Mouse (Mus musculus) limb, embryonic 10.5 days (tissue): Measurements from ENCODE around the gene Kctd15. TPM values are rescaled to one million over a fixed set of nuclear protein-coding genes. Genes with fewer than 3 reads are reported as not detected.

Experiments
- DNase-seq: peaks from one replicate; pipeline ENCODE4 v3.0.0-alpha.2; 2017; ENCODE audit warnings: low spot score
- H3K27ac ChIP-seq: fragments of 300-500 bp; sonication (generic); 2 replicates; pipeline ENCODE4 v1.5.1; 2016; ENCODE audit warnings: mild to moderate bottlenecking
- H3K27me3 ChIP-seq: fragments of 300-500 bp; sonication (generic); 2 replicates; pipeline ENCODE4 v1.6.1; 2016; ENCODE audit warnings: low read depth, mild to moderate bottlenecking; ENCODE audit not compliant: poor library complexity, severe bottlenecking
- H3K36me3 ChIP-seq: fragments of 300-500 bp; sonication (generic); 2 replicates; pipeline ENCODE4 v1.6.1; 2016; ENCODE audit warnings: mild to moderate bottlenecking, moderate library complexity
- H3K4me1 ChIP-seq: fragments of 300-500 bp; sonication (generic); 2 replicates; pipeline ENCODE4 v1.6.1; 2016
- H3K4me3 ChIP-seq: fragments of 300-500 bp; sonication (generic); 2 replicates; pipeline ENCODE4 v1.5.1; 2016; ENCODE audit warnings: mild to moderate bottlenecking, moderate library complexity
- H3K9me3 ChIP-seq: fragments of 300-500 bp; sonication (generic); replicated peaks from 2 replicates; pipeline ENCODE4 v1.6.1; 2016; ENCODE audit warnings: mild to moderate bottlenecking
- WGBS: fragments of 180-500 bp; shearing (Covaris S2); methylation state at CpG from one replicate; pipeline ENCODE4 v1.1.7; 2016; 5-methylcytosine and 5-hydroxymethylcytosine counted together
- polyA plus RNA-seq: library from polyadenylated mRNA; unstranded; fragments of >200 nt; fragmentation: Nextera tagmentation; extraction: Ambion mirVana; gene quantifications from 2 replicates; pipeline ENCODE4 v1.2.1, GENCODE M21; 2016

Gene Kctd15
- polyA plus RNA-seq, result 69.0 and 72.2 TPM in 2 replicates

GRCm38 (mm10) chr7:34656632-34657031 lies at the start of gene Kctd15:
Gene Kctd15 (minus strand): TSS chr7:34656732.
- Histone ChIP-seq H3K4me3 (peak within 1 kb of the TSS; percentile 96), H3K27me3 (no peaks in the 10 kb centered on the region), H3K4me1 (peaks cover 34% of the 10 kb centered on the region), H3K9me3 (no peaks in the 10 kb centered on the region), H3K27ac (peak within 1 kb of the TSS; percentile 100), H3K36me3 (no peaks in the 10 kb centered on the region)
- 82% methylated on average over 5 of the region's 5 CpGs for WGBS
- DNase-seq, result no peak

- no peak overlapping the region for H3K4me3 ChIP-seq
- peaks cover 8% of the 10 kb centered on the region; the same call in 1 of the 2 replicates for H3K4me1 ChIP-seq
- no peaks in the 10 kb centered on the region for H3K36me3 ChIP-seq
- no peaks in the 10 kb centered on the region for H3K27me3 ChIP-seq
- no peak overlapping the region for H3K27ac ChIP-seq
- no peaks in the 10 kb centered on the region for H3K9me3 ChIP-seq
- DNase-seq, result no peak
- WGBS, result 76% methylated on average over 4 of the region's 4 CpGs
Measured at GRCm38 (mm10) chr7:34704401-34704800, 47.9 kb upstream of the Kctd15 start.

- no peak overlapping the region for H3K4me3 ChIP-seq
- H3K36me3 ChIP-seq, result no peaks in the 10 kb centered on the region
- no peaks in the 10 kb centered on the region for H3K27me3 ChIP-seq
- no peaks in the 10 kb centered on the region for H3K9me3 ChIP-seq
- H3K27ac ChIP-seq, result no peak overlapping the region
- no peak for DNase-seq
- WGBS, result 60% methylated on average over 4 of the region's 4 CpGs
- H3K4me1 ChIP-seq, result peaks cover 8% of the 10 kb centered on the region; the same call in 1 of the 2 replicates
Measured at GRCm38 (mm10) chr7:34703437-34703836, 46.9 kb upstream of the Kctd15 start.

- peak; percentile 83 for DNase-seq
- Histone ChIP-seq H3K36me3 (no peaks in the 10 kb centered on the region), H3K27ac (no peak overlapping the region), H3K9me3 (no peaks in the 10 kb centered on the region), H3K27me3 (no peaks in the 10 kb centered on the region), H3K4me1 (peaks cover 8% of the 10 kb centered on the region; the same call in 1 of the 2 replicates), H3K4me3 (no peak overlapping the region)
- WGBS, result 20% methylated on average over 11 of the region's 11 CpGs
Measured at GRCm38 (mm10) chr7:34702718-34703351, 46.3 kb upstream of the Kctd15 start.

- no peaks in the 10 kb centered on the region for H3K36me3 ChIP-seq
- peaks cover 4% of the 10 kb centered on the region; the same call in 1 of the 2 replicates for H3K4me1 ChIP-seq
- no peak overlapping the region for H3K27ac ChIP-seq
- no peaks in the 10 kb centered on the region for H3K9me3 ChIP-seq
- 75% methylated on average over 3 of the region's 3 CpGs for WGBS
- no peak for DNase-seq
- H3K27me3 ChIP-seq, result no peaks in the 10 kb centered on the region
- H3K4me3 ChIP-seq, result no peak overlapping the region
Measured at GRCm38 (mm10) chr7:34699888-34700287, 43.4 kb upstream of the Kctd15 start.

GRCm38 (mm10) chr7:34698221-34698620 lies 41.7 kb upstream of the Kctd15 start:
- H3K4me1 ChIP-seq, result no peaks in the 10 kb centered on the region; the same call in 1 of the 2 replicates
- no peak for DNase-seq

GRCm38 (mm10) chr7:34696086-34696485 lies 39.6 kb upstream of the Kctd15 start:
- DNase-seq, result no peak
- no peaks in the 10 kb centered on the region for H3K36me3 ChIP-seq
- no peaks in the 10 kb centered on the region for H3K9me3 ChIP-seq
- H3K4me3 ChIP-seq, result no peak overlapping the region
- H3K27me3 ChIP-seq, result no peaks in the 10 kb centered on the region
- H3K4me1 ChIP-seq, result peaks cover 11% of the 10 kb centered on the region
- WGBS, result 74% methylated on average over 9 of the region's 9 CpGs
- no peak overlapping the region for H3K27ac ChIP-seq

More at GRCm38 (mm10) chr7:34698221-34698620, 41.7 kb upstream of the Kctd15 start:
- H3K4me3 ChIP-seq, result no peak overlapping the region
- H3K36me3 ChIP-seq, result no peaks in the 10 kb centered on the region
- 70% methylated on average over 9 of the region's 9 CpGs for WGBS
- no peaks in the 10 kb centered on the region for H3K27me3 ChIP-seq
- no peaks in the 10 kb centered on the region for H3K9me3 ChIP-seq
- H3K27ac ChIP-seq, result no peak overlapping the region

GRCm38 (mm10) chr7:34694898-34695297 lies 38.4 kb upstream of the Kctd15 start:
- no peaks in the 10 kb centered on the region for H3K36me3 ChIP-seq
- no peaks in the 10 kb centered on the region for H3K9me3 ChIP-seq
- no peak for DNase-seq
- peaks cover 21% of the 10 kb centered on the region for H3K4me1 ChIP-seq
- H3K27me3 ChIP-seq, result no peaks in the 10 kb centered on the region
- no peak overlapping the region for H3K27ac ChIP-seq
- 46% methylated on average over 9 of the region's 9 CpGs for WGBS
- H3K4me3 ChIP-seq, result no peak overlapping the region

GRCm38 (mm10) chr7:34693916-34694315 lies 37.4 kb upstream of the Kctd15 start:
- Histone ChIP-seq H3K27me3 (no peaks in the 10 kb centered on the region), H3K36me3 (no peaks in the 10 kb centered on the region), H3K27ac (no peak overlapping the region), H3K9me3 (no peaks in the 10 kb centered on the region), H3K4me3 (no peak overlapping the region), H3K4me1 (peaks cover 28% of the 10 kb centered on the region)
- no peak for DNase-seq
- WGBS, result 97% methylated on average over 13 of the region's 13 CpGs

GRCm38 (mm10) chr7:34693072-34693471 lies 36.5 kb upstream of the Kctd15 start:
- no peak for DNase-seq
- no peaks in the 10 kb centered on the region for H3K9me3 ChIP-seq
- H3K27ac ChIP-seq, result no peak overlapping the region
- 84% methylated on average over 4 of the region's 4 CpGs for WGBS
- no peaks in the 10 kb centered on the region for H3K27me3 ChIP-seq
- no peaks in the 10 kb centered on the region for H3K36me3 ChIP-seq
- no peak overlapping the region for H3K4me3 ChIP-seq
- peaks cover 29% of the 10 kb centered on the region for H3K4me1 ChIP-seq

- no peak for DNase-seq
- Histone ChIP-seq H3K27ac (no peak overlapping the region), H3K9me3 (no peaks in the 10 kb centered on the region), H3K27me3 (0 out of 2 replicates have a peak, but pooled peaks cover 4% of the 10 kb centered on the region), H3K4me3 (no peak overlapping the region), H3K36me3 (no peaks in the 10 kb centered on the region), H3K4me1 (peaks cover 29% of the 10 kb centered on the region)
- 58% methylated on average over 13 of the region's 13 CpGs for WGBS
Measured at GRCm38 (mm10) chr7:34690111-34690510, 33.6 kb upstream of the Kctd15 start.

GRCm38 (mm10) chr7:34689028-34689427 lies 32.5 kb upstream of the Kctd15 start:
- H3K36me3 ChIP-seq, result no peaks in the 10 kb centered on the region
- H3K4me3 ChIP-seq, result no peak overlapping the region
- H3K4me1 ChIP-seq, result peaks cover 29% of the 10 kb centered on the region
- WGBS, result 44% methylated on average over 6 of the region's 6 CpGs
- DNase-seq, result no peak
- H3K9me3 ChIP-seq, result no peaks in the 10 kb centered on the region
- 0 out of 2 replicates have a peak, but pooled peaks cover 4% of the 10 kb centered on the region for H3K27me3 ChIP-seq
- H3K27ac ChIP-seq, result no peak overlapping the region

- H3K27ac ChIP-seq, result no peak overlapping the region
- peaks cover 20% of the 10 kb centered on the region for H3K4me1 ChIP-seq
- no peak overlapping the region for H3K4me3 ChIP-seq
- no peaks in the 10 kb centered on the region for H3K9me3 ChIP-seq
- 30% methylated on average over 7 of the region's 7 CpGs for WGBS
- no peak for DNase-seq
- H3K27me3 ChIP-seq, result 0 out of 2 replicates have a peak, but pooled peaks cover 4% of the 10 kb centered on the region
- no peaks in the 10 kb centered on the region for H3K36me3 ChIP-seq
Measured at GRCm38 (mm10) chr7:34685801-34686200, 29.3 kb upstream of the Kctd15 start.
